Mouse (Mus musculus) CH12.LX (cell line): ENCODE measurements at regions not wholly inside any gene's neighbourhood (a gene's known extent, or its start where the extent isn't known, plus 50 kb on each side); places are given as distances from the start of the nearest gene placed in this dataset.

Experiments
- E2F4 ChIP-seq: IDR thresholded peaks from 2 replicates; pipeline ENCODE4 v1.6.1; 2011; ENCODE audit warnings: low read depth, low read length, improper control_type of control experiment; ENCODE audit not compliant: insufficient replicate concordance
- ETS1 ChIP-seq: conservative IDR thresholded peaks from 2 replicates; pipeline ENCODE4 v1.6.1; 2012; ENCODE audit warnings: low read depth, mild to moderate bottlenecking, inconsistent platforms, low read length, improper control_type of control experiment, moderate library complexity
- JUND ChIP-seq: conservative IDR thresholded peaks from 2 replicates; pipeline ENCODE4 v1.6.1; 2011; ENCODE audit warnings: low read depth, low read length, improper control_type of control experiment
- NELFE ChIP-seq: IDR thresholded peaks from 2 replicates; pipeline ENCODE4 v1.6.1; 2011; ENCODE audit warnings: low read depth, low read length, improper control_type of control experiment
- POLR2A ChIP-seq: IDR thresholded peaks from 2 replicates; pipeline ENCODE4 v1.6.1; 2011; ENCODE audit warnings: low read depth, mild to moderate bottlenecking, improper control_type of control experiment, low read length

DNA sequence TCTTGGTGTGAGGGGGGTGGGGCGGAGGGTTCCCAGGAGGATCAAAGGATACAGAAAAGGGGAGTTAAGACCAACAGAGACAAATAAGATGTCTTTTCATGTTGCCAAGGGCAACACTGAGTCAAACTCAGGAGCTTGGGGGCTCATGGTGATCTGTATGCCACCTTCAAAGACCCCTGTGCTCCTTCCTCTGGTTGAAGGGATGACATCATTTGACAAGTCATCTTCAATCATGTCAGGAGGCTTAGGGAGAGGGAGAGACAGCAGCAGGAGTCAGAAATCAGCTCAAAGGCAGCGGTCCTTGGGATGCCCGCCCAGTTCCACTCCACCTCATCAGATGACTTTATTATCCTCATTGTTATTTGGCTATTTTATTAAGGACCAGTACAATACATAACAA, 83.8 kb upstream of the Rnf152 start:
- no peak for TF ChIP-seq E2F4
- TF ChIP-seq POLR2A, result no peak
- no peak for TF ChIP-seq NELFE
- TF ChIP-seq ETS1, result no peak
- no peak for TF ChIP-seq JUND
